Mouse (Mus musculus) testis, adult 2 months (tissue): ENCODE data around the gene Pip5k1c.

Experiments
- CTCF ChIP-seq: fragments of 200-500 bp; IDR thresholded peaks from 2 replicates; pipeline ENCODE4 v1.5.1; 2012; ENCODE audit warnings: low read depth, mild to moderate bottlenecking, inconsistent platforms, low read length, moderate library complexity; ENCODE audit not compliant: control insufficient read depth, insufficient read depth, insufficient replicate concordance
- POLR2A ChIP-seq: fragments of 200-500 bp; IDR thresholded peaks from 2 replicates; pipeline ENCODE4 v1.6.1; 2012; ENCODE audit warnings: low read depth, mild to moderate bottlenecking, inconsistent platforms, low read length, moderate library complexity; ENCODE audit not compliant: control insufficient read depth

DNA sequence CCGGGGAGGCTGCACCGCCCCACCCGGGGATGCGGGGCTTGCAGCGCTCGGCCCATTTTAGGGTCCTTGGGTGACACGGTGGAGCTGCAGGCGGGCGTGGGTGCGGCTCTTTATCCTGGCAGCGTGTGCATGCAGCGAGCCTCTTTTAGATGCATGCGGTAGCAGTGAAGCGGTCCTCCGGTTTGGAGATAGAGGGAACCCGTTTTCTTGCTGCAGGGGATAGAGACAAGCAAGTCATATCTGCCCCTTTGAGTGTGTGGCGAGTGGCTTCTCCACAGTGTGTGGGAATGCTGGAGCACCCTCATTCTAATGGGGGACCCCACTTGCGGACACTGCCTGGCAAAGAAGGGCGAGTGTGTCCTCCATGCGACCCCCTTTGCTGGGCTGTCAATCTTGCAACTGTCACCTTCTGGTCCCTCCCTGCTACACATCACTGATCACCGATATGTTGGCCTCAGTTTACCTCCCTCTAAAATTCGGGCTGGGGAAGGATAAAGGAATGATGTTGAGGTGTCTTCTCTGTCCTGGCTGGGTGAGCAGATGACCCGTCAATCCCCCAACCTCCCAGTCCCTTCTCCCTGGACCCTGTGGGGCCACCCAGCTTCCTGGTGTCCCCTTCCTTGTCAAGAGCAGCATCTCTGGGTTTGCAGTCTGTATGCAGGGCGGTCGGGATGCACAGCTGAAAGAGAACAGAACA lies 719 bp downstream of the Pip5k1c start:
- TF ChIP-seq CTCF (no peak), POLR2A (no peak)
